Mouse (Mus musculus): ENCODE results near the gene Slc30a10. TPM values are rescaled to one million over a fixed set of nuclear protein-coding genes. Genes with fewer than 3 reads are reported as not detected.

The Slc30a10 gene
- polyA plus RNA-seq, 1 experiment, result 10.1 TPM

- Histone ChIP-seq H3K27ac (ENCODE audit: insufficient read depth, low read depth, low read length) (no peak overlapping the region), H3K4me3 (ENCODE audit: low read depth, low read length) (peak overlapping the region; percentile 25; the same call in 1 of the 2 replicates), H3K36me3 (ENCODE audit: control insufficient read depth, insufficient read depth, low read length) (peaks cover 1% of the 10 kb centered on the region), H3K27me3 (ENCODE audit: control insufficient read depth, insufficient read depth, low read length) (peaks cover 10% of the 10 kb centered on the region; the same call in 1 of the 2 replicates), H3K4me1 (ENCODE audit: control insufficient read depth, insufficient read depth, insufficient read length, low read length) (peaks cover 12% of the 10 kb centered on the region)
- TF ChIP-seq POLR2A (IDR thresholded peaks at IDR 0.05; ENCODE audit: low read depth, low read length), result no peak
- TF ChIP-seq CTCF (IDR thresholded peaks at IDR 0.05; ENCODE audit: extremely low read depth, insufficient read length, insufficient replicate concordance, low read depth, low read length), result no peak
- WGBS, result 63% methylated on average over 9 of the region's 9 CpGs
These were observed 1.7 kb downstream of the Slc30a10 start for GRCm38 (mm10) chr1:185456327-185456726.

- Histone ChIP-seq H3K27ac (ENCODE audit: insufficient read depth, low read depth, low read length) (no peak overlapping the region), H3K4me3 (ENCODE audit: low read depth, low read length) (no peak overlapping the region), H3K27me3 (ENCODE audit: control insufficient read depth, insufficient read depth, low read length) (peaks cover 9% of the 10 kb centered on the region; the same call in 1 of the 2 replicates), H3K4me1 (ENCODE audit: control insufficient read depth, insufficient read depth, insufficient read length, low read length) (peaks cover 10% of the 10 kb centered on the region), H3K36me3 (ENCODE audit: control insufficient read depth, insufficient read depth, low read length) (peaks cover 12% of the 10 kb centered on the region)
- TF ChIP-seq POLR2A (IDR thresholded peaks at IDR 0.05; ENCODE audit: low read depth, low read length) (no peak), CTCF (IDR thresholded peaks at IDR 0.05; ENCODE audit: extremely low read depth, insufficient read length, insufficient replicate concordance, low read depth, low read length) (no peak)
- WGBS, result 83% methylated on average over 5 of the region's 5 CpGs
These were observed 5.4 kb downstream of the Slc30a10 start for GRCm38 (mm10) chr1:185460096-185460495.

GRCm38 (mm10) chr1:185462889-185463288 lies 8.2 kb downstream of the Slc30a10 start:
- TF ChIP-seq POLR2A (IDR thresholded peaks at IDR 0.05; ENCODE audit: low read depth, low read length), result no peak
- TF ChIP-seq CTCF (IDR thresholded peaks at IDR 0.05; ENCODE audit: extremely low read depth, insufficient read length, insufficient replicate concordance, low read depth, low read length), result no peak
- H3K4me3 ChIP-seq (ENCODE audit: low read depth, low read length), result no peak overlapping the region
- H3K4me1 ChIP-seq (ENCODE audit: control insufficient read depth, insufficient read depth, insufficient read length, low read length), result peaks cover 4% of the 10 kb centered on the region; the same call in 1 of the 2 replicates
- WGBS, result 68% methylated on average over 5 of the region's 5 CpGs
- peaks cover 14% of the 10 kb centered on the region for H3K36me3 ChIP-seq (ENCODE audit: control insufficient read depth, insufficient read depth, low read length)
- H3K27me3 ChIP-seq (ENCODE audit: control insufficient read depth, insufficient read depth, low read length), result no peaks in the 10 kb centered on the region; the same call in 1 of the 2 replicates
- H3K27ac ChIP-seq (ENCODE audit: insufficient read depth, low read depth, low read length), result no peak overlapping the region

GRCm38 (mm10) chr1:185469551-185470021 lies 14.9 kb downstream of the Slc30a10 start:
- H3K27ac ChIP-seq (ENCODE audit: insufficient read depth, low read depth, low read length), result peak overlapping the region; percentile 33; the same call in 1 of the 2 replicates
- H3K4me3 ChIP-seq (ENCODE audit: low read depth, low read length), result no peak overlapping the region
- H3K27me3 ChIP-seq (ENCODE audit: control insufficient read depth, insufficient read depth, low read length), result no peaks in the 10 kb centered on the region; the same call in 1 of the 2 replicates
- peaks cover 2% of the 10 kb centered on the region; the same call in 1 of the 2 replicates for H3K36me3 ChIP-seq (ENCODE audit: control insufficient read depth, insufficient read depth, low read length)
- TF ChIP-seq POLR2A (IDR thresholded peaks at IDR 0.05; ENCODE audit: low read depth, low read length), result no peak
- no peak for TF ChIP-seq CTCF (IDR thresholded peaks at IDR 0.05; ENCODE audit: extremely low read depth, insufficient read length, insufficient replicate concordance, low read depth, low read length)
- peaks cover 16% of the 10 kb centered on the region; the same call in 1 of the 2 replicates for H3K4me1 ChIP-seq (ENCODE audit: control insufficient read depth, insufficient read depth, insufficient read length, low read length)
- WGBS, result 42% methylated on average over 8 of the region's 8 CpGs

DNA sequence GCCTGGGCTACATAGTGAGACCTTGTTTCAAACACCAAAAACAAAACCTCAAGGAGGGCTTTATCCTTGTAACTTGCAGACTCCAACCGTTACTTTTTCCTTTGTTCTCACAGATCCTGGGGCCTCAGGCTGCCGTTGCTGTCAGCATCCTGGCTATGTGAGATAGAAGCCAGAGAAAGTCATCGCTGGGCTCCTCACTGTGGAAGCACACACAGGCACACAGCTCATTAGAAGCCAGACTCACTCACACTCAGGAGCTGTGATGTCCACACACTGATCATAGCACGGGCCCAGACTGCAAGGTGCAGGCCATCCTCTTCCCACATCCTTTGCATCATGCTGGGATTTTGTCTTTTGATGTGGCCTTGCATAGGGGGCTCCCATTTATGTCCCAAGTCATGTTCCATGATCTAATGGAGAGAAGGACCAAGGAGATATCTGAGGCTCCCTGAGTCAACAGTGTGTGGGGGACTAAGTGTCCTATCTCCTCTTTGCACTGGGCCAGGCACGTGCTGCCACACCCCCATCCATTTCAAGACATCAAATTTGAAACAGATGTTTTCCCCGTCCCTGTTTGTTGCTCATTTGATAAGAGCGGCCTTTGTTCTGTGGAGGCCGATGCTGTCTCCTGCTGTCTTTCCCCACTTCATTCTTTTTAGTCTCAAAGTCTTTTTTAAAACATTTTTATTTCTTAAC lies 17.5 kb downstream of the Slc30a10 start:
- WGBS, result 66% methylated on average over 8 of the region's 8 CpGs
- peaks cover 16% of the 10 kb centered on the region; the same call in 1 of the 2 replicates for H3K4me1 ChIP-seq (ENCODE audit: control insufficient read depth, insufficient read depth, insufficient read length, low read length)
- TF ChIP-seq POLR2A (IDR thresholded peaks at IDR 0.05; ENCODE audit: low read depth, low read length), result no peak
- no peak for TF ChIP-seq CTCF (IDR thresholded peaks at IDR 0.05; ENCODE audit: extremely low read depth, insufficient read length, insufficient replicate concordance, low read depth, low read length)
- no peaks in the 10 kb centered on the region for H3K36me3 ChIP-seq (ENCODE audit: control insufficient read depth, insufficient read depth, low read length)
- no peak overlapping the region for H3K27ac ChIP-seq (ENCODE audit: insufficient read depth, low read depth, low read length)
- H3K27me3 ChIP-seq (ENCODE audit: control insufficient read depth, insufficient read depth, low read length), result no peaks in the 10 kb centered on the region
- H3K4me3 ChIP-seq (ENCODE audit: low read depth, low read length), result no peak overlapping the region

- H3K4me3 ChIP-seq (ENCODE audit: low read depth, low read length), result no peak overlapping the region
- TF ChIP-seq CTCF (IDR thresholded peaks at IDR 0.05; ENCODE audit: extremely low read depth, insufficient read length, insufficient replicate concordance, low read depth, low read length) (no peak), POLR2A (IDR thresholded peaks at IDR 0.05; ENCODE audit: low read depth, low read length) (no peak)
- WGBS, result 88% methylated on average over 4 of the region's 4 CpGs
- H3K4me1 ChIP-seq (ENCODE audit: control insufficient read depth, insufficient read depth, insufficient read length, low read length), result peaks cover 16% of the 10 kb centered on the region; the same call in 1 of the 2 replicates
- H3K27me3 ChIP-seq (ENCODE audit: control insufficient read depth, insufficient read depth, low read length), result no peaks in the 10 kb centered on the region
- H3K36me3 ChIP-seq (ENCODE audit: control insufficient read depth, insufficient read depth, low read length), result no peaks in the 10 kb centered on the region
- no peak overlapping the region for H3K27ac ChIP-seq (ENCODE audit: insufficient read depth, low read depth, low read length)
These were observed 18.1 kb downstream of the Slc30a10 start for GRCm38 (mm10) chr1:185472730-185473129.

DNA sequence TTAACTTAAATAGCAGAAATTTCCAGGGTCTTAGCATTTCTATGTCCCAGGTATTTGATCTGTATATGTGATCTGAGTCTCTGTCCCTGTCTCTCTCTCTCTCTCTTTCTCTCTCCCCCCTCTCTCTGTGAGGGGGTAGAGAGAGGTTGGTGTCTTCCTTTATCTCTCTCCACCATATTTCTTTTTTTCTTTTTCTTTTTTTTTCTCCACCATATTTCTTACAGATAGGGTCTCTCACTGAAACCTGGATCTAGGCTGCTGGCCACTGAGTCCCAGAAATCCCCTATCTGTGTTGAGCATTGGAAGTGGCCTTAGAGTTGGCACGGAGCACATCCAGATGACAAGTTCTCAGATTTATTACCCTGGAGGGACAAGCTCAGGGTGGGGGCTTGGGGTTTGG lies 18.8 kb downstream of the Slc30a10 start:
- no peak overlapping the region for H3K4me3 ChIP-seq (ENCODE audit: low read depth, low read length)
- TF ChIP-seq POLR2A (IDR thresholded peaks at IDR 0.05; ENCODE audit: low read depth, low read length), result no peak
- TF ChIP-seq CTCF (IDR thresholded peaks at IDR 0.05; ENCODE audit: extremely low read depth, insufficient read length, insufficient replicate concordance, low read depth, low read length), result no peak
- H3K36me3 ChIP-seq (ENCODE audit: control insufficient read depth, insufficient read depth, low read length), result no peaks in the 10 kb centered on the region
- H3K27me3 ChIP-seq (ENCODE audit: control insufficient read depth, insufficient read depth, low read length), result no peaks in the 10 kb centered on the region
- H3K27ac ChIP-seq (ENCODE audit: insufficient read depth, low read depth, low read length), result no peak overlapping the region
- WGBS, result 77% methylated on average over 1 of the region's 1 CpGs
- H3K4me1 ChIP-seq (ENCODE audit: control insufficient read depth, insufficient read depth, insufficient read length, low read length), result peaks cover 16% of the 10 kb centered on the region; the same call in 1 of the 2 replicates

Data from small intestine, adult 2 months (tissue).